Mouse (Mus musculus): ENCODE results near the gene Slc7a8. TPM values are rescaled to one million over a fixed set of nuclear protein-coding genes. Genes with fewer than 3 reads are reported as not detected.

The Slc7a8 gene
- total RNA-seq, 1 experiment from 2014 or later = 7.0 TPM

GRCm38 (mm10) chr14:54747942-54748917 lies 33.5 kb downstream of the Slc7a8 start:
- no peak for ATAC-seq (replicated peaks; ENCODE audit: insufficient number of reproducible peaks, low FRiP score, low TSS enrichment, poor library complexity, severe bottlenecking)

DNA sequence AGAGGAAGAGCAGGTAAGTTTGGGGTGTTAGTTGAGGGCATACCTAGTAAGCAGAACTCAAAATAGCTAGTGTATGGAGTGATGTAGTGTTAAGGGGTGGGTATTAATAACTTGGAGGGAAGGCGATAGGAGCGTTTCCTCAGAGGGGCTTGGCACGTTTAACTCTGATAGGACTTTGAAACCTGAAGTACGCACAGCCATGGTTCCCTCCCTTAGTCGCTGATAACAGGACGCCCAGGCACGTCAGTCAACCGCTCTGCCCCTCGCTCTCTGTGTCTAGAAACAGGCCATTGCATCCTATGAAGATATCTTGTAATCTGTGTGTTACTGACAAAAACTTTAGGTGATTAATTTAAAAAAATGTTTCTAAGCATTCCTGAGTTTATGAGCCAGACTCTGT lies 35.7 kb downstream of the Slc7a8 start:
- ATAC-seq (replicated peaks; ENCODE audit: insufficient number of reproducible peaks, low FRiP score, low TSS enrichment, poor library complexity, severe bottlenecking) = no peak

DNA sequence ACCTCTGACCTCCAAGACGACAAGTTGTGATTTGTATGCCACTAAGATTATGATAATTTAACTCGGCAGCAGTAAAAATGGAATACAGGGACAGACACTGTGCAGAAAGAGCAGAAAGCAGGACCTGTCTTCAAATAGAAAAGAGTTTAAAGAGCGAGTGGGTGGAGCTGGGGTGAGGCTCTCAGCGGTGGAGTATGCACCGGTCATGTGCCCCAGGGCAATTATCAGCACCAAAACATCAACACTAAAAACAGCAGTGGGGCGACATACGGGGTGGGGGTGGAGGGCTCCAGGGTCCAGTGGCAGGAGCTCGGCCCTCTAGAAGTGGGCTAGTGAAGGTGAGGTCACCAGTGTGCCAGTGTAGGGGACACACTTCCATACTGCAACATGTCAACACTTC lies 37.3 kb downstream of the Slc7a8 start:
- ATAC-seq (replicated peaks; ENCODE audit: insufficient number of reproducible peaks, low FRiP score, low TSS enrichment, poor library complexity, severe bottlenecking) = no peak

- ATAC-seq (replicated peaks; ENCODE audit: insufficient number of reproducible peaks, low FRiP score, low TSS enrichment, poor library complexity, severe bottlenecking) = no peak
These were observed 39.4 kb downstream of the Slc7a8 start for GRCm38 (mm10) chr14:54742375-54742774.

DNA sequence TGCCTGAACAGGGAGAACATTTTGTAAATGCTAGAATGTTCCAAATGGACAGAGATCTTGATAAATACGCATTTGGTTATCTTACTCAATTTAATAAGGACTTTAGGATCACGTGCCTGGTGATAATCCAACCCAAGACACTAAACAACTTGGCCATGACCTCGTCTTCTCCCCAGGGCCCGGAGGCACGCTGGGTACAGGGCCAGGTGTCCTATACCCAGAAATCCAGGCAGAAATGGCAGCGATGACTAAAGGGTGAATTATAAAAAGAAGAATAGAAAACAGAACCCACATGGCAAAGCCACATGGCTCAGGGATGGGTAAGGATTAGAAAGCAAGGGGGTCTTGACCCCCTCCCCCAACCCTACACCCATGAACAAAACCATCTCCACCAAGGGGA lies 40.0 kb downstream of the Slc7a8 start:
- ATAC-seq (replicated peaks; ENCODE audit: insufficient number of reproducible peaks, low FRiP score, low TSS enrichment, poor library complexity, severe bottlenecking) = no peak

DNA sequence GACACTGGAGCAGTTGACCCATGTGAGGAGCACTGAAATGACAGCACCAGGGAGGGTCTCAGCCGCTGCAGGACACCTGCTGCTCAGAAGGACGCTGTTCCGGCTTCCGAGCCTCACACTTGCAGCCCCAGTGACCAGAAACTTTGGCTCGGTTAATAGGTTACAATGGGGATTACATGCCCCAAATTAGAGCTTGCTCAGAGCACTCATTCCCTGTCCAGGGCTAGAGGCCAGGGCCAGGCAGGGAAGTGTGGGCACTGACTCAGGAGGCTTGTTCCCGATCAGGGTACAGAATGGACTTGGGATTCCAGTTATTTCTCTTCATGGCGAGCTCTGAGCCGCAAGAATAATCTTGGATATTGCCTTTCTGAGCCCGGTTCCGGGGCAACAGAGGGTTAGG lies 44.1 kb downstream of the Slc7a8 start:
- ATAC-seq (replicated peaks; ENCODE audit: insufficient number of reproducible peaks, low FRiP score, low TSS enrichment, poor library complexity, severe bottlenecking) = no peak

DNA sequence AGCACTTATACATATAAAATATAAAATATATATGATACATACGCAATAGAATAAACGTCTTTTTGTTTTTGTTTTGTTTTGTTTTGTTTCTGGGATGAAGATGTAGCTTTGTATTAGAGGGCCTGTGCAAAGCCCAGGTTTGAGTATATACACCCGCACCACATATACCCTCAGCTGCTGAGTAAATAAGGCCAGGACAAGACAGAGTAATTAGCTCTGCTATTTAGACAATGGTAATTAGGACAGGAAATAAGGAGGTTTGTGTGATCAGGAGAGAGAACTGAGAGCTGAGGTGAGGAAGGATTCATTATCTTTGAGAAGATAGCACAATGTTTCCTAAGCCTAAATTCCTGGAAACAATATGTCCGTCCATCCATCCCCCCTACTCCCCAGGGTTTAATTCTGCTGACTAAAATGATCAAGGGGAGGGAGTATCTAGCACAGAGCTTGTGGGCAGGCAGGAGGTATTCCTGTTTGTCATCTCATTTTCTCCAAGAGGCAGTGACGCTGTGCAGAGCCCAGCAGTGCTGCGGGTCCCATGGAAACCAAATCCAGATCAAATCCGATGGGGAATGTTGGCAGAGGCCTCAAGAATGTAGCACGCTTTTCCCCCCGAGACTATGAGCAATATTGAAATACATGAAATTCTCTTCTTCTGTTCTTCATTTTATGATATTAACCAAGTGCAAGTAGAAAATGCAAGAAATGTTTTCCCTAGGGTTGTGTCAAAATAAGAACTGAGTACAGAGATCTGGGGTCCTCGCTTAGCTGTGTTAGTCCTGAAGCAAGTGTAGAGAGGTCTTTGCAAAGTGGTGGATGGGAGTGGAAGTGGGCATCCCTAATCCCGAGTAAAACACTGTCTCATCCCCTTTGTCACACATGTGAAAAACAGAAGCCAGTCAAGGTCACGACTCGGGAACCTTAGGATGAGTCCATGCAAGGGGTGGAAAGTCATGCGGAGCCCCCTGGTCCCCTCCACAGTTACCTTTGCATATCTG lies 44.9 kb downstream of the Slc7a8 start:
- no peak for ATAC-seq (replicated peaks; ENCODE audit: insufficient number of reproducible peaks, low FRiP score, low TSS enrichment, poor library complexity, severe bottlenecking)

- ATAC-seq (replicated peaks; ENCODE audit: insufficient number of reproducible peaks, low FRiP score, low TSS enrichment, poor library complexity, severe bottlenecking) = no peak
These were observed 46.5 kb downstream of the Slc7a8 start for GRCm38 (mm10) chr14:54735221-54735620.

DNA sequence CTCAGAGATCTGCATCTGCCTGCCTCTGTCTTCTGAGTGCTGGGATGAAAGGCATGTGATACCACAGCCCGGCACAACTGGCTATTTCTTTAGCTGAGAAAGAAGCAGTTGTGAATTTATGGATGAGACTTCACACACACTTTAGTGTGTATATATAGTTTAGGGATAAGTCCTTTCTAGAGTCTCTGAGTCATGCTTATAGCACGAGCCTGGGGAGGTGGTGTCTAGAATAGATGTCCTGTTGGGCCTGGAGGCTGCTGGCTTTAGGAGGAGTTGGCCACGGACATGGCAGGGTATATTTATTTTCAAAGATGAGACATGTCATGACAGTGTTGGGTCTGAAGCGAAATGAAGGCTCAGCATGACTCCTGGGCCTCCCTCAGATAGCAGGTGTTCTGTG lies 47.7 kb downstream of the Slc7a8 start:
- ATAC-seq (replicated peaks; ENCODE audit: insufficient number of reproducible peaks, low FRiP score, low TSS enrichment, poor library complexity, severe bottlenecking) = no peak

DNA sequence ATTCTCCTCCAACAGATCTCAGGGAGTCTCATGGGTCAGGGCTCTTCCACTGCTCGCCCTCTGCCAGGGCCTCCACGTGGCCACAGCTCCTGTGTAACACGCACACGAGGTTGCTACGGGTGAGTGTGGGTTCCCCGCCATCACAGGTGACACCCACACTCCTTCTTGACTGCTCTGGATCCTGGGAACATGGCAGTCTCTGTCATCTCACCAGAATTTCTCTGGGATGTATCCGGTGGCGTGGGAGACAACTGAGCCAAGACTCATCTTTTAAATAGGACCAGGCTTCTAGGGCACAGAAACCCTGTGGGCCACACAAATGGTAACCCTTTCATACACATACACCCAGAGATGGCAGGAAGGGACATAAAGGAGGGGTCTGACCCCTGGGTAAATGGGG lies 49.5 kb downstream of the Slc7a8 start:
- ATAC-seq (replicated peaks; ENCODE audit: insufficient number of reproducible peaks, low FRiP score, low TSS enrichment, poor library complexity, severe bottlenecking) = no peak

- no peak for ATAC-seq (replicated peaks; ENCODE audit: insufficient number of reproducible peaks, low FRiP score, low TSS enrichment, poor library complexity, severe bottlenecking)
These were observed 51.4 kb downstream of the Slc7a8 start for GRCm38 (mm10) chr14:54730305-54730704.

DNA sequence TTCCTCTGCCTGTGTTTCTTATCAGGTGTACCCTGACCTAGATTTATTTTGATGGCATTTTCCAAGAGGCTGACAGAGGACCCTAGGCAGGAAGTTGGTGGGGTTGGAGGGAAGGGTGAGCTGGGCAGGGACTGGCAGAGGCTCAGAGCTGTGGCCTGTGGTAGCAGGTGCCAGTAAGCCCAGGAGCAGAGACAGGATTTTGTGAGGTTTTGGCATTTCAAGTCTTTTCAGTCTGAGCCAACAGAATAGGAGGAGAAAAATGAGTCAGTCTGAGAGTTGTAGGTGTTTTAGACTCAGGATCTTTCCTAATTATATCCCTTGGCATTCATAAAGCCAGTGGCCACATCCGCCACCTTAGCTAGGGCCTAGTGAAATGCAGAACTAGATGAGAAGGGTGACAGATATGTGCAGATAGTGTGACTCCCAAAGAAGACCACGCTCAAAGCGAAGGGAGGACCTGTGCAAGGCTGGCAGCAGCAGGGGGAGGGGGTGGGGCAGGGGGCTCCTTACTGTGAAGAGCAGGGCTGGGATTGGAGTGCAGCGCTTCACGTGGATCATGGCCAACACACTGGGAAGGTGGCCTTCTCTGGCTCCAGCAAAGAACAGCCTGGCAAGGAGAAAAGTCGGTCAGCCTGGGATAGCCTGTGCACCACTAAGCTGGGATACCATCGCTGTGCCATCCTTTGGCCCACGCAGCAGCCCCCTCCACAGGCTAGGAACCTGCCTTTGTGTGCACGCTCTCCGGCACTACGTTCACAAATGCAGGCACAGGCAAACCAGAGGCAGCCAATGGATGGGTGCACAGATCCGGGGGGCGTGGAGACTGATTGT lies 52.7 kb downstream of the Slc7a8 start:
- no peak for ATAC-seq (replicated peaks; ENCODE audit: insufficient number of reproducible peaks, low FRiP score, low TSS enrichment, poor library complexity, severe bottlenecking)

GRCm38 (mm10) chr14:54727565-54727964 lies 54.2 kb downstream of the Slc7a8 start:
- no peak for ATAC-seq (replicated peaks; ENCODE audit: insufficient number of reproducible peaks, low FRiP score, low TSS enrichment, poor library complexity, severe bottlenecking)

- ATAC-seq (replicated peaks; ENCODE audit: insufficient number of reproducible peaks, low FRiP score, low TSS enrichment, poor library complexity, severe bottlenecking) = no peak
These were observed 57.7 kb downstream of the Slc7a8 start for GRCm38 (mm10) chr14:54724049-54724448.

GRCm38 (mm10) chr14:54721711-54722110 lies 60.0 kb downstream of the Slc7a8 start:
- ATAC-seq (replicated peaks; ENCODE audit: insufficient number of reproducible peaks, low FRiP score, low TSS enrichment, poor library complexity, severe bottlenecking) = no peak

- ATAC-seq (replicated peaks; ENCODE audit: insufficient number of reproducible peaks, low FRiP score, low TSS enrichment, poor library complexity, severe bottlenecking) = no peak
These were observed 60.9 kb downstream of the Slc7a8 start for GRCm38 (mm10) chr14:54720654-54721350.

- no peak for ATAC-seq (replicated peaks; ENCODE audit: insufficient number of reproducible peaks, low FRiP score, low TSS enrichment, poor library complexity, severe bottlenecking)
These were observed 61.7 kb downstream of the Slc7a8 start for GRCm38 (mm10) chr14:54720041-54720440.

DNA sequence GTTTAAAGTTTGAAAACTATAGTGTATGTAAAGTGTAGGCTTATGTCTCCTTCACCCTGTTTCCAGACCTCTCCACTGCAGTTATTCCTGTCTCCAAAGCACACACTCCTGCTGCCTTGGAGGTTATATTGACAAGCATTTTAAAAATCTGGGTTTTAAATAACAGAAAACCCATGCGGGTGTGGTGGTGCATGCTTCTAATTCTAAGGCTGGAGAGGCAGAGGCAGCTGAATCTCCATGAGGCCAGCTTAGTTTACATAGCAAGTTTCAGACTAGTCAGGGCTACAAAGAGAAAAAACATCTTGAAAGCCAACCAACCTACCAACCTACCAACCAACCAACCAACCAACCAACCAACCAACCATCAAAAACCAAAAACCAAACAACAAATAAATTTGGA lies 66.3 kb downstream of the Slc7a8 start:
- no peak for ATAC-seq (replicated peaks; ENCODE audit: insufficient number of reproducible peaks, low FRiP score, low TSS enrichment, poor library complexity, severe bottlenecking)

Data from monocyte, adult 5-6 weeks (primary cell).